Mouse (Mus musculus): Measurements from ENCODE around the gene Mad1l1. TPM values are rescaled to one million over a fixed set of nuclear protein-coding genes. Genes with fewer than 3 reads are reported as not detected.

Mad1l1 gene
- total and polyA plus RNA-seq, 2 experiments = 6.7 to 14.4 TPM

DNA sequence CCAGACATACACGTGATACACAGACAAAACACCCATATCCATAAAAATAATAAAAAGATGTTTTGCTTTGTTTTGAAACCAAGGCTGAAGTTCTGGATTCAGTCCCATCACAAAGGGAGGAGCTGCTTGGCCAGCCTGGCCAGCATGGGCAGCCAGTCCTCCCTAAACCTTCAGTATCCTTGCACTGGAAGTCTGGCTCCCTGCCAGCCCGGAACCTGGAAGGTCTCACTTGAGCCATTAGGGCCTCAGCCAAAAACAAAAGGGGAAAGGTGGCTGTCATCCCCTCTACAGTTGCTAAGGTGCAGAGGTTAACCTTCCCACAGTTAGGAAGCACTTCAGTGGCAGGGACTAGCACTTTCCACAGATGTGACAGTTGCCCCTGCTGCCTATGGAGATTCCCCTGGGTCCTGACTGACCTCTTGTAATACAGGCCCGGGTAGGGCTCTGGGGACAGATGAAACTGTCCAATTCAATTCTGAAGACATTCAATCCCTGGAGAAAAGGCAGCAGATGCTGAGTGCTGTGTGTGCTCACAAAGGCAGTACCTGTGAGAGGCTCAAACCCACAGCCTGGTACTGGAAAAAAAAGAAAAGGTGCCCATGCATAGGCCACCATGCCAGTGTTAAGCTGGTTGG, 100.2 kb downstream of the Mad1l1 start:
- H3K27me3 ChIP-seq (ENCODE audit: control insufficient read depth, insufficient read depth, low read length) = no peaks in the 10 kb centered on the region
- no peak for DNase-seq (ENCODE audit: extremely low read depth, low read depth, low spot score)
- no peaks in the 10 kb centered on the region for H3K79me2 ChIP-seq (ENCODE audit: control insufficient read depth, insufficient read depth, low read length)
- TF ChIP-seq CTCF (IDR thresholded peaks at IDR 0.05; ENCODE audit: low read depth, low read length) (no peak), POLR2A (IDR thresholded peaks at IDR 0.05; ENCODE audit: extremely low read depth, insufficient read depth, low read length) (no peak)
- no peaks in the 10 kb centered on the region; the same call in 1 of the 2 replicates for H3K4me1 ChIP-seq (ENCODE audit: control insufficient read depth, insufficient read depth, low read length)
- WGBS = 86% methylated on average over 3 of the region's 3 CpGs
- no peaks in the 10 kb centered on the region for H3K36me3 ChIP-seq (ENCODE audit: control insufficient read depth, insufficient read depth, low read length)
- no peak overlapping the region for H3K4me3 ChIP-seq (ENCODE audit: insufficient read depth, low read depth, low read length)
- no peak overlapping the region for H3K9ac ChIP-seq (ENCODE audit: low read depth, low read length)
- no peak overlapping the region for H3K27ac ChIP-seq (replicated peaks; ENCODE audit: insufficient read depth, low read depth, low read length)

DNA sequence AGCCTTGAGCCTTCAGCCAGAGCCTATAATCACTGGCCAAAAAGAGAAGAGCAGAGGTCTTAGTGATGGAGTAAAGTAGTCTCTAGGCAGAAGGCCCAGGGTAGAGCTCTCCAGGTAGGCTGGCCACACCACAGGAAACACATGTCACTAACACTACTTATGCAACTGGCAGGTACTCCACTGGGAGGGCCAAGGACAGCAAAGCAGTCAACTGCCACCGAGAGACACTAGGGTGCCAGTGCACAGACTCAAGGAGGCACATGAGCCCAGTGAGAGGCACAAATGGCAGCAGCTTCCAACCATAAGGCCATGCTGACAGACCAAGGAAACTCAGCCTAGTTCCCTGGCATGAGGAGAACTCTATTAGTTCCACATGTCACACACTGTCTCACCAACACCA, 102.1 kb downstream of the Mad1l1 start:
- H3K79me2 ChIP-seq (ENCODE audit: control insufficient read depth, insufficient read depth, low read length) = no peaks in the 10 kb centered on the region
- H3K9ac ChIP-seq (ENCODE audit: low read depth, low read length) = no peak overlapping the region
- no peak overlapping the region for H3K4me3 ChIP-seq (ENCODE audit: insufficient read depth, low read depth, low read length)
- 91% methylated on average over 1 of the region's 1 CpGs for WGBS
- H3K4me1 ChIP-seq (ENCODE audit: control insufficient read depth, insufficient read depth, low read length) = no peaks in the 10 kb centered on the region; the same call in 1 of the 2 replicates
- no peaks in the 10 kb centered on the region for H3K27me3 ChIP-seq (ENCODE audit: control insufficient read depth, insufficient read depth, low read length)
- no peaks in the 10 kb centered on the region for H3K36me3 ChIP-seq (ENCODE audit: control insufficient read depth, insufficient read depth, low read length)
- no peak for DNase-seq (ENCODE audit: extremely low read depth, low read depth, low spot score)
- TF ChIP-seq CTCF (IDR thresholded peaks at IDR 0.05; ENCODE audit: low read depth, low read length) = no peak
- TF ChIP-seq POLR2A (IDR thresholded peaks at IDR 0.05; ENCODE audit: extremely low read depth, insufficient read depth, low read length) = no peak
- H3K27ac ChIP-seq (replicated peaks; ENCODE audit: insufficient read depth, low read depth, low read length) = no peak overlapping the region

DNA sequence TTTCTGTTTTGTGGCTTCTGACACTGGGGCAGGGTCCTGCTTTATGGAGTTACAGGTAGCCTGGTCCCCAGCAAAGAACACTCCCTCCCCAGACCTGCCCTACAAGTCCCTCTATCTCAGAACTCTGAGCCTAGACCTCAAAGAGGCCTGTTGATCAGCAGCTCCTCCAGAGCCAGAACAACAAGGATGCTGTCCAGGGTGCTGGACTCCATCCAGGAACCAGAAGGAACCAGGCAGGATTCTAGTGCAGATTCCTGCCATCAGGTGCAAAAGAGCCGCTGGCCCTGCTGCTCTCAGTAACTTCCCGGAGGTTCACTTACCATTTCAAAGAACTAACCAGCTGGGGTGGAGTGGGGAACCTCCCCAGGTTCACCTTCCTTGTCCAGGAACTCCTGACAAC, 103.5 kb downstream of the Mad1l1 start:
- Histone ChIP-seq H3K27me3 (ENCODE audit: control insufficient read depth, insufficient read depth, low read length) (no peaks in the 10 kb centered on the region), H3K36me3 (ENCODE audit: control insufficient read depth, insufficient read depth, low read length) (no peaks in the 10 kb centered on the region), H3K9ac (ENCODE audit: low read depth, low read length) (no peak overlapping the region), H3K27ac (replicated peaks; ENCODE audit: insufficient read depth, low read depth, low read length) (no peak overlapping the region), H3K4me1 (ENCODE audit: control insufficient read depth, insufficient read depth, low read length) (peaks cover 3% of the 10 kb centered on the region), H3K79me2 (ENCODE audit: control insufficient read depth, insufficient read depth, low read length) (no peaks in the 10 kb centered on the region), H3K4me3 (ENCODE audit: insufficient read depth, low read depth, low read length) (no peak overlapping the region)
- DNase-seq (ENCODE audit: extremely low read depth, low read depth, low spot score) = no peak
- TF ChIP-seq POLR2A (IDR thresholded peaks at IDR 0.05; ENCODE audit: extremely low read depth, insufficient read depth, low read length) (no peak), CTCF (IDR thresholded peaks at IDR 0.05; ENCODE audit: low read depth, low read length) (no peak)
- WGBS = 63% methylated on average over 2 of the region's 2 CpGs

DNA sequence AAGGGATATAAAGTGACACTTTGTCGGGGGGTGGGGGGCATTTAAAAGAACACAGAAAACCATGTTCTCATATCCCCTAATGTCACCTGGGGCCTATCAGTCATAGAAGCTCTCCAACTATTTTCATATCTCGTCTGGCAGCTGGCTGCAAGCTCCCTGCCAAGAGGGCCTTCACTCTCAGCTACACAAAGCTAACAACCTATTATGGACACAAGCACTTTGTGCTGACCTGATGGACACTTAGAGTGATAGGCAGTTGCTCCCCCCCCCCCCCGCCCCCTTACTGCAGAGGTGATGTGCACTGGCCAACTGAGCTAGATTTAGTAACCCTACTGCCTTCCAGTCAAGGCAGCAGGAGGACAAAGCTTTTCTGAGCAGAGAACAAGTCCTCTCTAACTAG, 104.3 kb downstream of the Mad1l1 start:
- Histone ChIP-seq H3K9ac (ENCODE audit: low read depth, low read length) (no peak overlapping the region), H3K79me2 (ENCODE audit: control insufficient read depth, insufficient read depth, low read length) (no peaks in the 10 kb centered on the region), H3K4me3 (ENCODE audit: insufficient read depth, low read depth, low read length) (no peak overlapping the region), H3K36me3 (ENCODE audit: control insufficient read depth, insufficient read depth, low read length) (no peaks in the 10 kb centered on the region), H3K27me3 (ENCODE audit: control insufficient read depth, insufficient read depth, low read length) (no peaks in the 10 kb centered on the region), H3K27ac (replicated peaks; ENCODE audit: insufficient read depth, low read depth, low read length) (no peak overlapping the region), H3K4me1 (ENCODE audit: control insufficient read depth, insufficient read depth, low read length) (peaks cover 9% of the 10 kb centered on the region)
- WGBS = 78% methylated on average over 3 of the region's 3 CpGs
- DNase-seq (ENCODE audit: extremely low read depth, low read depth, low spot score) = no peak
- TF ChIP-seq POLR2A (IDR thresholded peaks at IDR 0.05; ENCODE audit: extremely low read depth, insufficient read depth, low read length) (no peak), CTCF (IDR thresholded peaks at IDR 0.05; ENCODE audit: low read depth, low read length) (no peak)

DNA sequence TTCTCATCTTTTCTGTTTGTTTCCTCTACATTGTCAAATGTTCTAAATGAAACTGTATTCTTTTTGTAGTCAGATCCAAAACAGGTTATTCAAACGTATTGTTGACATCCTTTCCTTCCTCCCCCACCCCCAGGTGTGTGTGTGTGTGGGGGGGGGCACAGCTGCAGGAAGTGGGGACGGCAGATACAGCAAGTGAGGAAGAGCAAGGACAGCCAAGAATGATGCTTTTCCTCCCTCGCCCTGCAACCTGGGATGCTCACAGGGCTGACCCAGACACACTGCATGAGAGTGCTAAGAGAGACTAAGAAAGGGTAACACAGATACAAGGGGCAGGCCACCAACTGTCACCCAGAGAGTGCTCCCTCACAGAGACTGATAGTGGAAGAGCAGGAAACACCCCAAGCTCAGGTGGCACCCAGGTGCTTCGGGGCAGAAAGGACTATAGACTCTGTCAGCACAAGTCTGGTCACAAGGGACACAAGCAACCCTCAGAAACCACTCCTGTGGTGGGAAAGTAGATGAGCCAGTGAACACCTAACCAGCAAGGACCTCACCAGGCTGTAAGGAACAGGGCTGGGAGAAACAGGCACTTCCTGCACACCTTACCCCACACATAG, 105.8 kb downstream of the Mad1l1 start:
- H3K36me3 ChIP-seq (ENCODE audit: control insufficient read depth, insufficient read depth, low read length) = no peaks in the 10 kb centered on the region
- H3K4me3 ChIP-seq (ENCODE audit: insufficient read depth, low read depth, low read length) = no peak overlapping the region
- no peak overlapping the region for H3K9ac ChIP-seq (ENCODE audit: low read depth, low read length)
- H3K27ac ChIP-seq (replicated peaks; ENCODE audit: insufficient read depth, low read depth, low read length) = no peak overlapping the region
- TF ChIP-seq POLR2A (IDR thresholded peaks at IDR 0.05; ENCODE audit: extremely low read depth, insufficient read depth, low read length) (no peak), CTCF (IDR thresholded peaks at IDR 0.05; ENCODE audit: low read depth, low read length) (no peak)
- H3K79me2 ChIP-seq (ENCODE audit: control insufficient read depth, insufficient read depth, low read length) = no peaks in the 10 kb centered on the region
- 86% methylated on average over 4 of the region's 4 CpGs for WGBS
- DNase-seq (ENCODE audit: extremely low read depth, low read depth, low spot score) = no peak
- peaks cover 9% of the 10 kb centered on the region; the same call in 1 of the 2 replicates for H3K4me1 ChIP-seq (ENCODE audit: control insufficient read depth, insufficient read depth, low read length)
- H3K27me3 ChIP-seq (ENCODE audit: control insufficient read depth, insufficient read depth, low read length) = no peaks in the 10 kb centered on the region

DNA sequence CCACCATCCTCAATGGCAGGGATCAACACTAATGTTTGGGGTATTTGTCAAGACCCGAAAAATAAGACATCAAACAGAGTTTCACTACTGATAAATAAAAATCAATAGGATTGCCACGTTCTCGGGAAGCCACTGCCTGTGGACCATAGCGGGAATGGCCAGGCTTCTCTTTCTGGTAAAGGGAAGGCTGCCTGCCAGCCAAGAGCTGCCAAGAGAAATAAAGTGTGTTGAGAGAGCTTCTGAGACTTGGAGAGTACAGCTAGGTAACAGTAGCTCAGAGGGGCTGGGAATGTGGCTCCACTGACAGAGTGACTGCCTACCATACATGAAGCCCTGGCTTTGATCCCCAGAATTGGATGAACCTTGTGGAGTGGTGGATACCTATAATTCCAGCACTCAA, 108.4 kb downstream of the Mad1l1 start:
- no peak overlapping the region for H3K4me3 ChIP-seq (ENCODE audit: insufficient read depth, low read depth, low read length)
- no peak overlapping the region for H3K9ac ChIP-seq (ENCODE audit: low read depth, low read length)
- H3K27me3 ChIP-seq (ENCODE audit: control insufficient read depth, insufficient read depth, low read length) = no peaks in the 10 kb centered on the region
- DNase-seq (ENCODE audit: extremely low read depth, low read depth, low spot score) = peak; percentile 41
- 16% methylated on average over 4 of the region's 4 CpGs for WGBS
- H3K27ac ChIP-seq (replicated peaks; ENCODE audit: insufficient read depth, low read depth, low read length) = no peak overlapping the region
- peaks cover 9% of the 10 kb centered on the region; the same call in 1 of the 2 replicates for H3K4me1 ChIP-seq (ENCODE audit: control insufficient read depth, insufficient read depth, low read length)
- no peaks in the 10 kb centered on the region for H3K79me2 ChIP-seq (ENCODE audit: control insufficient read depth, insufficient read depth, low read length)
- no peaks in the 10 kb centered on the region for H3K36me3 ChIP-seq (ENCODE audit: control insufficient read depth, insufficient read depth, low read length)
- TF ChIP-seq POLR2A (IDR thresholded peaks at IDR 0.05; ENCODE audit: extremely low read depth, insufficient read depth, low read length) = no peak
- TF ChIP-seq CTCF (IDR thresholded peaks at IDR 0.05; ENCODE audit: low read depth, low read length) = no peak

Measured in liver, adult 2 months (tissue).